Mouse (Mus musculus): ENCODE data around the gene Gna12. TPM values are rescaled to one million over a fixed set of nuclear protein-coding genes. Genes with fewer than 3 reads are reported as not detected.

The Gna12 gene
- polyA plus RNA-seq, 1 experiment, result 120 TPM

DNA sequence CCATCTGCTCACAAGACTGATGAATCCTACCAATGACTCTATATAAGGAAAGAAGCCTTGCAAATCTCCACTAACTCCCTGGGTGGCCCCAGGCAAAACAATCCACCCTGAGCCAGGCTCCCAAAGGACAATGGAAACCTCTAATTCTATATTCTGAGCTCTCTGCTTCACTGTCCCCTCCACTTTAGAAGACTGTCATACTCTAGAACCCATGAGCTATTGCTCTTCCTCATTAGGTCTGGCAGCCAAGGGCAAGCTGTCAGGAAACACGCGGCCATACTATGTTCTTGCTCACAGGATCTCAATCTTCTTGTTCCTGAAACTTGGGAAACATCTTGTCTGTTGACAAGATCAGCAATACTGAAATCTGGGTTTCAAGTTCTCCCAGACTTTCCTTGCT is 24.0 kb downstream of the Gna12 start:
- H3K4me3 ChIP-seq (replicated peaks; ENCODE audit: extremely low read depth, low read depth, low read length), result no peak overlapping the region
- DNase-seq, result no peak
- 49% methylated on average over 2 of the region's 2 CpGs for WGBS
- no peak for TF ChIP-seq CTCF (IDR thresholded peaks at IDR 0.05; ENCODE audit: insufficient read depth, low read length)
- peaks cover 16% of the 10 kb centered on the region for H3K4me1 ChIP-seq (ENCODE audit: control insufficient read depth, insufficient read depth, low read length)

- 79% methylated on average over 5 of the region's 5 CpGs for WGBS
- Histone ChIP-seq H3K4me1 (ENCODE audit: control insufficient read depth, insufficient read depth, low read length) (peaks cover 11% of the 10 kb centered on the region), H3K4me3 (replicated peaks; ENCODE audit: extremely low read depth, low read depth, low read length) (no peak overlapping the region)
- no peak for DNase-seq
- TF ChIP-seq CTCF (IDR thresholded peaks at IDR 0.05; ENCODE audit: insufficient read depth, low read length) (no peak), POLR2A (IDR thresholded peaks at IDR 0.05; ENCODE audit: borderline replicate concordance, extremely low read depth, low read depth, low read length) (no peak)
Observed at GRCm38 (mm10) chr5:140801782-140802181, 28.4 kb downstream of the Gna12 start.

DNA sequence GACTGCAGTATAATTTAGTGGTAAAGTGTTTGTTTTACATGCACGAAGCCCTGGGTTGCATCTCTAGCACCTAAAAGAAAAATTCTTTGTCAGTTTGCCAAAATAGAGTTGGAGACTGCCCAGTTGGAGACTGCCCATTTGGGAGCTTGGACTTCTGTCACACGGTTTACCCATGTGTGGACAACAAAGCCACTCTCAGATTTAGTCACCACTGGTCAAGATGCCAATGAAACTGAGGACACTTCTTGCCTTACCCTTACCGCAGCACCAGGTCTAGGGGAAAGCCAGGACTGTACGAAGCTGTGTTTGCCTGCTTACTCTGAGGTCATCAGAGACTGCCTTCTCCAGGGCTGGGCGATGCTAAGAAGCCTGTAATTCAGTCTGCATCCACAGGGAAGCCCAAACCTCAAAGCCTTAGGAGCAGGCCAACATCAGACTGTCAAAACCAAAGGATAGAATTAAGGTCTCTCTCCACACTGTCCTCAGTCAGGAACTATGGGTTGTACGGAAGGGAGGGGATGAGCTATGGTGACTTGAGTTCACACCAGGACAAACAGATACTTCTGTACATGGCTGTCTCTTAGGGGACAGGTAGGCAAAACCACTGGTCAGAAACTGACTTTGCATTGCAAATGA is 29.8 kb downstream of the Gna12 start:
- Histone ChIP-seq H3K4me3 (replicated peaks; ENCODE audit: extremely low read depth, low read depth, low read length) (no peak overlapping the region), H3K4me1 (ENCODE audit: control insufficient read depth, insufficient read depth, low read length) (peaks cover 8% of the 10 kb centered on the region)
- TF ChIP-seq POLR2A (IDR thresholded peaks at IDR 0.05; ENCODE audit: borderline replicate concordance, extremely low read depth, low read depth, low read length) (no peak), CTCF (IDR thresholded peaks at IDR 0.05; ENCODE audit: insufficient read depth, low read length) (no peak)
- WGBS, result 28% methylated on average over 6 of the region's 6 CpGs
- DNase-seq, result no peak

DNA sequence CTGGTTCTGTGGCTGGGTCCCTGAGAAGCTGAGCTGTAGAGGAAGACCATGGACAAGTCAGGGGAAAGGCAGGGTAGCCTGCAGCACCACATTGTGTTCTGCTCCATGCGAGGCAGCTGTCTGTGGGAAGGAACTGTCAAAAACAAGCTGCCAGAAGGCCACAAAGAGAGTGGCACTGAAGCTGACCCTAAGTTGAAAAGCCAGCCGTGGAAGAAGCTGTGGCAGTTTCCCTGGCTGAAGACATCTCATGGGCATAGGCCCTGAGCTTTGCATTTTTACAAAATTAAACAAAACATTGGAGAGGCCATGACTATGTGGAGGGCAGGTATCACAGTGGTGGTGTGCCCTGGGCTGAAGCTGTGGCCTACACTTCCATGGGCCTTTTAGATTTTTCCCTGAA is 31.0 kb downstream of the Gna12 start:
- Histone ChIP-seq H3K4me3 (replicated peaks; ENCODE audit: extremely low read depth, low read depth, low read length) (no peak overlapping the region), H3K4me1 (ENCODE audit: control insufficient read depth, insufficient read depth, low read length) (peaks cover 19% of the 10 kb centered on the region)
- 40% methylated on average over 2 of the region's 2 CpGs for whole genome bisulfite sequencing
- TF ChIP-seq CTCF (IDR thresholded peaks at IDR 0.05; ENCODE audit: insufficient read depth, low read length) (no peak), POLR2A (IDR thresholded peaks at IDR 0.05; ENCODE audit: borderline replicate concordance, extremely low read depth, low read depth, low read length) (no peak)
- DNase-seq, result no peak

- H3K4me1 ChIP-seq (ENCODE audit: control insufficient read depth, insufficient read depth, low read length), result peaks cover 23% of the 10 kb centered on the region
- no peak for TF ChIP-seq POLR2A (IDR thresholded peaks at IDR 0.05; ENCODE audit: borderline replicate concordance, extremely low read depth, low read depth, low read length)
- TF ChIP-seq CTCF (IDR thresholded peaks at IDR 0.05; ENCODE audit: insufficient read depth, low read length), result no peak
- WGBS, result 57% methylated on average over 5 of the region's 5 CpGs
Observed at GRCm38 (mm10) chr5:140798775-140799174, 31.5 kb downstream of the Gna12 start.

GRCm38 (mm10) chr5:140798158-140798557 is 32.1 kb downstream of the Gna12 start:
- TF ChIP-seq CTCF (IDR thresholded peaks at IDR 0.05; ENCODE audit: insufficient read depth, low read length) (no peak), POLR2A (IDR thresholded peaks at IDR 0.05; ENCODE audit: borderline replicate concordance, extremely low read depth, low read depth, low read length) (no peak)
- H3K4me1 ChIP-seq (ENCODE audit: control insufficient read depth, insufficient read depth, low read length), result peaks cover 24% of the 10 kb centered on the region
- DNase-seq, result no peak
- H3K4me3 ChIP-seq (replicated peaks; ENCODE audit: extremely low read depth, low read depth, low read length), result no peak overlapping the region
- 62% methylated on average over 7 of the region's 7 CpGs for WGBS

More at GRCm38 (mm10) chr5:140798775-140799174, 31.5 kb downstream of the Gna12 start:
- H3K4me3 ChIP-seq (replicated peaks; ENCODE audit: extremely low read depth, low read depth, low read length), result no peak overlapping the region
- DNase-seq, result no peak

GRCm38 (mm10) chr5:140796051-140796450 is 34.2 kb downstream of the Gna12 start:
- no peak overlapping the region for H3K4me3 ChIP-seq (replicated peaks; ENCODE audit: extremely low read depth, low read depth, low read length)
- no peak for TF ChIP-seq POLR2A (IDR thresholded peaks at IDR 0.05; ENCODE audit: borderline replicate concordance, extremely low read depth, low read depth, low read length)
- TF ChIP-seq CTCF (IDR thresholded peaks at IDR 0.05; ENCODE audit: insufficient read depth, low read length), result no peak
- DNase-seq, result no peak
- 91% methylated on average over 3 of the region's 3 CpGs for WGBS
- H3K4me1 ChIP-seq (ENCODE audit: control insufficient read depth, insufficient read depth, low read length), result peaks cover 39% of the 10 kb centered on the region

DNA sequence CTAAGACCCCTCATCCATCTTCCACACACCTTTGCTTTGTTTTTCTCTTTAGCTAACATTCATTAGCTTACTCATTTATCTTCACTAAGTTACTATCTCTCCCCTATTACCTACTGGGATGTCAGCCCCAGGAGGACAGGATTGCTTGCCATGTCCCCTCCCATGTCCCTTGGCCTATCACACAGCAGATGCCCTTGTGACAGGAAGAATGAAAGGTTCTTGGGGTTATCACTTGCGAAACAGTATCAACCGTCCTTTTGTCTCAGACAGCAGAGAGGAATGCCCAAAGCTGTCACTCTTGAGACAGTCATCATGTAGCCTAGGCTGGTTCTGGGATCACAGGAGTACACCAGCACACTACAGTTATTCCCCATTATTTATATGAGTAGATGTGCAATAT is 35.1 kb downstream of the Gna12 start:
- no peak for DNase-seq
- Histone ChIP-seq H3K4me1 (ENCODE audit: control insufficient read depth, insufficient read depth, low read length) (peaks cover 39% of the 10 kb centered on the region), H3K4me3 (replicated peaks; ENCODE audit: extremely low read depth, low read depth, low read length) (no peak overlapping the region)
- WGBS, result 42% methylated on average over 2 of the region's 2 CpGs
- TF ChIP-seq POLR2A (IDR thresholded peaks at IDR 0.05; ENCODE audit: borderline replicate concordance, extremely low read depth, low read depth, low read length) (no peak), CTCF (IDR thresholded peaks at IDR 0.05; ENCODE audit: insufficient read depth, low read length) (no peak)

GRCm38 (mm10) chr5:140794753-140795152 is 35.5 kb downstream of the Gna12 start:
- WGBS, result 43% methylated on average over 3 of the region's 3 CpGs

DNA sequence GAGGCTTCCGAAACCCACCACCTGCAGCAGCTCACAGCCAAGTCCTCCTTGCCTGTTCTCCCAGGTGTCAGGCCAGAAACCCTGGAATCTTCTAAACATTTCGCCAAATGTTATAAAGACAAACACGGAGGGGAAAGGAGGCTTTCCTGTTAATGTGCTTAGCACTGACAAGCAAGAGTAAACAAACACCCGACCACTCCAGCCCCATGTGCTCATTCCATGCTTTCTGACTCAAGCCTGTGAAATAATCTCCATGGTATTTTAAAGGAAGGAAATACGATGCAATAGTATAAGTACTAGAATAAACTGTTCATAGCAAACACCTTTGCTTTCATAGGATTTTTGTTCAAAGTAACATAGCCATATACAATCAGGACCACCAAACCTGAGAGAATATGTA is 38.0 kb downstream of the Gna12 start:
- Histone ChIP-seq H3K4me3 (replicated peaks; ENCODE audit: extremely low read depth, low read depth, low read length) (no peak overlapping the region), H3K4me1 (ENCODE audit: control insufficient read depth, insufficient read depth, low read length) (peaks cover 48% of the 10 kb centered on the region)
- 16% methylated on average over 5 of the region's 5 CpGs for WGBS
- no peak for TF ChIP-seq POLR2A (IDR thresholded peaks at IDR 0.05; ENCODE audit: borderline replicate concordance, extremely low read depth, low read depth, low read length)
- TF ChIP-seq CTCF (IDR thresholded peaks at IDR 0.05; ENCODE audit: insufficient read depth, low read length), result no peak
- no peak for DNase-seq

More at GRCm38 (mm10) chr5:140794753-140795152, 35.5 kb downstream of the Gna12 start:
- Histone ChIP-seq H3K4me1 (ENCODE audit: control insufficient read depth, insufficient read depth, low read length) (peaks cover 41% of the 10 kb centered on the region), H3K4me3 (replicated peaks; ENCODE audit: extremely low read depth, low read depth, low read length) (no peak overlapping the region)
- DNase-seq, result no peak
- TF ChIP-seq POLR2A (IDR thresholded peaks at IDR 0.05; ENCODE audit: borderline replicate concordance, extremely low read depth, low read depth, low read length) (no peak), CTCF (IDR thresholded peaks at IDR 0.05; ENCODE audit: insufficient read depth, low read length) (no peak)
